Mouse (Mus musculus) regulatory T cell (primary cell): ENCODE measurements around the gene Wdr34.

Source experiments
- in situ Hi-C: fragments of 300-600 bp; cut with MboI, MseI; formaldehyde crosslinking; loops from one replicate; pipeline ENCODE4 v1.15.1; 2025; ENCODE audit warnings: high pct_unique_total_duplicates

Wdr34 gene

DNA sequence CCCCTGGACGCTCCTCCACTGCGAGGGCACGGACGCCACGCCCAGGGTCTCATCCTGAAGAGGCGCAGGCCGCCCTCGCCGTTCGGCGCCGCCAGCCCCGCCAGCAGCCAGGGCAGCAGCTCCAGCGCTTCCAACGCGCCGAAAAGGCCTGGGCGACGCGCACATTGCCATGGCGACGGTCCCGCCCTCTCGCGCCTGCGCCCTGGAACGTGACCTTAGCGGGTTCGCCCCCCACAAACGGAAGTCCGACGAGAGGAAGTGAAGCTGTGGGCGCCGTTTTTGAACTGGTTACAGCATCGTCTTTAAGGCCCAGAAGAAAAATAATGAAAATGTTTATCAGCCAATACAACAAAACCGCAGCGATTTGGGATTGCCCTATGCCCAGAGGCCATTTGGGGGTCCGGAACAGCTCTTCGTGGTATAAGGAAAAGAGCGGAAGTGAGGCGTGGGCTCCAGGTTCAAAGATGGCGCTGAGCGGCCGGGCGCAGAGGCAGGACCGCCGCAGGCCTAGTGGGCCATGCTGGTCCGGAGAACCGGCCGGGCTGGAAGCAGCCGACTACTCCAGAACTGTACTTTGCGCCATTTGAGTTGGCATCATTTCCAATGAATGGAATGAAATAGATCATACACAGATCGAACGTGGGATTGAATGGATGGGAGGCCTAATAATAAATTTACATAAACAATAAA lies at the start of gene Wdr34:
TSS of gene Wdr34 (minus strand) at position 183 of the 690 bp plus-strand sequence.
- in situ Hi-C loops: loop anchor here (5.0 kb wide), 1 partner anchor 33 kb away; no protein-coding TSS in a partner anchor

DNA sequence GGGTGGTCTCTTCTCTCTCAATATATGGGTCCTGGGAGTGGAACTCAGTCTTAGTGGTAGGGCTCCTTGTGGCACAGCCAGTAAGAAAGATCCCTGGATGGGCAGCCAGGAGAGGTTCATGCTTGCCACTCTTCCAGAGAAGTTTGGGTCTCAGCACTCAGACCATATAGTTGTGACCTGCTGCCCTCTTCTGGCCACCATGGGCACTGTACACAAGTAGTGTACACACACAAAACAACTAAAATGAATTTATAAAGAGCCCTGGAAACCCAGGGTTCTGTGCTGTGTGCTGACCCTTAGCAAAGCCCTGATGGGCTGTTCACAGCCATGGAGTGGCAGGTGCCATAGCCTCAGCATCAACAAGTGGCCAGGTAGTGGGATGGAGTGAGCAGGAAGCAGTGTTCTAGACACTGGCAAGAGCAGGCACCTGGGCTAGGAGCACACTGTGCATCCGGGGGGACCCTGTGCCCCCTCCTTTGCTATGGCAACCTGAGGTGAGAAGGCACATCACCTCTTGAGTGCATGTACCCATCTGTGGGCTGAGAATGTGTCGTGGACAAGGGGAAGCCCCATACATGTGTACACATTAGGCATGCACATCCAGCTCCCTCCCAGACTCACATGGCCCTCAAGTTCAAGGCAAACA lies 47.3 kb upstream of the Wdr34 start:
- in situ Hi-C loops: loop anchor here (25.0 kb wide), 1 partner anchor 1366 kb away; the partner anchor contains the start of gene Ass1

DNA sequence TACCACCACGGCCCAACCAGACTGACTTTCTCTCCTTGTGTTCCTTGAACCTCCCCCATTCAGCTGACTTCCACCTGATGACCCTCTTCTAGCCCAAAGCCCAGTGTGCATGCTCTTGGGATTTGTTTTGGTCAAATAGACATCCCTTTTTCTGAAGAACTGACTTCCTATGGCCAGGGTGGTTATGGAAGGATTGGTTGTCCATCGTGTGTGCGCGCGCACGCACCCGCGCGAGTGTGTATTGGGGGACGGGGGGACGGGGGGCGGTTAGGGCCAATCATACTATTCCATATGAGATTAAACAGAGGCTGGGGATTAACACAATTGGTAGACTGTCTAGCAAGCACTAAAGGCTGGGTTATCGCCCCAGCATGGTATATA lies 45.5 kb upstream of the Wdr34 start:
- in situ Hi-C loops: loop anchor here (25.0 kb wide), 1 partner anchor 1368 kb away; the partner anchor contains the start of gene Ass1

DNA sequence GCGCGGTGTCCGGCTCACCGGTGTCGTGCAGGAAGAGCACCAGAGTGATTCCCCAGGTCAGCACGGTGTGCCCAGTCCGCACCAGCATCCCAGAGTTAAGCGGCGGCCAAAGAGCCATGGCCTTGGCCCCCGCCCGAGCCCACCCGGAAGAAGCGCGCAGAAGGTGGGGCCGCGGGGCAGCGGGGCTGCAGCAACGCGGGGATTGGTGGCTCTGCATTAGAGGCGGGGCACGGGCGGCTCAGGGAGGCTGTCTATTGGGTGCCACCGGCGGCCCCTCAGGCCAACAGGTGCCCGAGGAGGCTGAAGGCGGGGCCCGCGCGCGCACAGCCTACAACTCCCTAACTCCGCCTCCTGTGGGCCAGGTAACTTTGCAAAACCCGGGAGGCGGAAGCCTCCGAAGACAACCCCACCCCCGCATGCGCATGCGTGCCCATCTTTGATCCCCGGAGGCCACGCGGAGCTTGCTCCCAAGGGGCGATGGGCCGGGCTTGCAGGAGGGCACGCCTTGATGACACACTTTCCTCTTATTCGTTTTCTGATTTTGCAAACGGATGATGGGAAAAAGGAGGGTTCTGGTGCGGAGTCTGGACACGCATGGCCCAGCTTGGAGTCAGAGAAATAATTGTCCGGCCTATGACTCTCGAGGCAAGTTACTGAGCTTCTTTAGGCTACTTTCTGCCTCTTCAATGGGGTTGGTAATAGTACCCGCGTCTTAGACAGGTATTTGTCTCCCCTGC lies 45.0 kb upstream of the Wdr34 start, which contains the start of gene Zdhhc12:
TSS of gene Zdhhc12 (minus strand) at position 178 of the 737 bp plus-strand sequence.
- in situ Hi-C loops: loop anchor here (25.0 kb wide), 1 partner anchor 1369 kb away; the partner anchor contains the start of gene Ass1

DNA sequence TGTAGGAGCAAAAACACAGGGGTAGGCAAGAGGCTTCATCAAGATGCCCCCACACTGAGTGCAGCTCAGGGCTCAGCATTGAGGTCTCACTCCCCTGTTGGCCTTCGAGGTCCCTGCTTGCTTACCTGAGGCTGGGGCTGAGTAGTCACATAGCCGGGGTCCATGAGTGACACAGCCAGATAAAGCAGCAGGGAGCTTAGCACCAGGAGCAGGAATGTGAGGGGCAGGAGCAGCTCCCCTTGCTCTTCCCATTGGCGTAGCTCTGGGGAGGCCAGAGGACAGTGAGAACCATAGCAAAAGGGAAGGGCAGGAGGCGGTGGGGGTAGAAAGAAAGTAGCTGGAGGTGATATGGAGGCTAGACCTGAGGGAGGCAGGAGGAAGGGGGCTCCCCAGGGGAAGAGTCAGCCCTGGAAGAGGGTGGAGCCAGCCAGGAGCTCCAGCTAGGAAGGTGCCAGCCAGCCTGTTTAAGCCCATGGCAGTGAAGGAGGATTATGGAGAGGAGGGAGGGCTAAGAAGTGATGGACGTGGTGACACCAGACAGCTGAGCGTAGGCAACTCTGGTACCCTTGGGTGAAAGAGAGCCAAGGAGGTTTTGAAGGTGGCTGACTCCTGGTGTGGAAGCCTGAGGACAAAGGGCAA lies 43.7 kb upstream of the Wdr34 start:
- in situ Hi-C loops: loop anchor here (25.0 kb wide), 1 partner anchor 1370 kb away; the partner anchor contains the start of gene Ass1

DNA sequence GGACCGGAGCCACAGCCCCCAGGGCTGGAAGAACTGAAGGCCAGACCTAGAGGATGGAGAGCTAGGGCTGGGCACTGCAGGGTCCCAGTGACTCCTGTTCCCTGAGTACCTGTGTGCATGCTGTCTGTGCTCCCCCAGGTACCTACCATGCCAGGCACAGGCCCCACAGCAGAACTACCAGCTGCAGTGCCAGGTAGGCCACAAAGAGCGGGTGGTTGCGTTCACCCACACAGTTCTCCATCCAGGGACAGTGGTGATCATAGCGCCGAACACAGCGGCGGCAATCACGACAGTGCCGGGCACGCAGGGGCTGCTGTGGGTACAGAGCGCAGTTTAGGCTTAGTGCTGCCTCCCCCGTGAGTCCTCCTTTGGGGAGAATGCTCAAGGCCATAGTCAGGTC lies 42.8 kb upstream of the Wdr34 start:
- in situ Hi-C loops: loop anchor here (25.0 kb wide), 1 partner anchor 1371 kb away; the partner anchor contains the start of gene Ass1

DNA sequence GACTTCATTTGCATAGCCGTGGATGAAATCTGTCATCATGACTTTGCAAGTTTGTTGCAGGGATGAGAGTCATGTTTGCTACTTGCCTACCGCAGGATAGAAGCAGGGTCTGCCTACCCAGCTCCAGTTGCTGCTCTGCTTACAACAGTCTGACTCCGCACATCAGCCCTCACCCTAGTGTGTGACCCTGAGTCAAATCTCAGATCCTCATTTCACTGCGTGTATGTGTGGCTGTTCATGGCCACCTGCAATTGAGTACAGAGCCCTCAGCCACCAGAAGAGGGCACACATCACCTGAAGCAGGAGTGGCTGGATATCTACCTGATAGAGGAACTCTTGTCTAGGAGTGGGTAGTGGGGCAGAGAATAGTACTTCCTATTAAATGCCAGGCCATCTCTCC lies 38.6 kb upstream of the Wdr34 start:
- in situ Hi-C loops: loop anchor here (25.0 kb wide), 1 partner anchor 1375 kb away; the partner anchor contains the start of gene Ass1

DNA sequence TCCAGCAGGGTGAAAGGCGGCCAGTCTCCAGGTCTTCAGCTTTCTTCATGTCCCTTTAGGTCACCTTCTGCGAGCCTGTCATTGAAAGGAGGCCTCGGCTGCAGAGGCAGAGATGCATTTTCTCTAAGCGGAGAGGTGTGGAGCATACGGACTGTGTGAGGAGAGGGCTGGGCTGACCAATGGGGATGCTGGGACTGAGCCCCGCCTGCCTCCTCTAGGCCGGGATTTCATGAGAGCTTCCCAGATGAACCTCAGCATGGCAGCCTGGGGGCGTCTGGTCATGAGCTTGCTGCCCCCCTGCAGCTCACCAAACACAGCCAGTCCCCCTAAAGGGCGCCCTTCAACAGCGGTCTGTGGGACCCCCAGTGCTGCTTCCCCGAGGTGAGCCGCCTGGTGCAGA lies 36.0 kb upstream of the Wdr34 start:
- in situ Hi-C loops: loop anchor here (5.0 to 25.0 kb wide), 2 partner anchors 37 to 1378 kb away; partner anchors contain the start of genes Ass1 and Wdr34

DNA sequence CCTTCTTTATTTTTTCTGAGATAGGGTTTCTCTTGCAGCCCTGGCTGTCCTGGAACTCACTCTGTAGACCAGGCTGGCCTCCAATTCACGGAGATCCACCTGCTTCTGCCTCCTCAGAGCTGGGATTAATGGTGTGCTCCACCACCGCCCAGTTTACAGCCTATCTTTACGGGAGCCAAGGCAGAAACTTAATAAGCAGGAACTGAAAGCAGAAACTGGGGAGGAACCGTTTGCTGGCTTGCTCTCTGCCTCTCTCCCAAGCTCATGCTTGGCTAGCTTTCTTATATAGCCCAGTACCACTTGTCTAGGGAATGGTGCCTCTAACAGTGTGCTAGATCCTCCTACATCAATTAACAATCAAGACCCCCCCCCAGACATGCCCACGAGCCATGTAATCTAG lies 35.4 kb upstream of the Wdr34 start:
- in situ Hi-C loops: loop anchor here (5.0 to 25.0 kb wide), 2 partner anchors 37 to 1378 kb away; partner anchors contain the start of genes Ass1 and Wdr34

DNA sequence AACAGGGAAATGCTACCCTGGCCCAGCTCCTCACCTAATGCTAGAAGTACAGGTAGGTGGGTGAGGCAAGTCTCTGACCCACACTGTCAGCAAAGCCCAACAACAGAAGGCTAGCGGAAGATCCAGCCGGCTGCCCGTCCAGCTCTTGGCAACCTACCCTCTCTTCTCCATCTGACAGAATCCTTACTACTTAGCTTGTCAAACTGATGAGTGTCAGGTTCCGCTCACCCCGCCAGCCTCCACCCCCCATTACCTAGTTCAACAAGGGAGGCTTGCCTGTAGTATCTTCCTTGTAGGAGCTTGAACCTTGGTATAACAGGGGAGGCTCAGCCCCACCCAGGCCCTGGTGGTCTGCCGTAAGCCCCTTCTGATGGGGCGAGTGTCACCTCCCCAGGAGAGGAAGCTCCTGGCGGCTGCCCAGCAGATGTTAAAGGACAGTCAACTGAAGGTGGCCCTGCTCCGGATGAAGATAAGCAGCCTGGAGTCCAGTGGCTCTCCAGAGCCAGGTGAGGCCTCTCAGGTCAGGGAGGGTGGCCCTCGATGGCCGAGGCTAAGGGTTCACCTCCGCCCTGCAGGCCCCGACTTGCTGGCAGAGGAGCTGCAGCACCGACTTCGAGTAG lies 31.6 kb upstream of the Wdr34 start:
- in situ Hi-C loops: loop anchor here (5.0 to 25.0 kb wide), 2 partner anchors 33 to 1382 kb away; partner anchors contain the start of genes Ass1 and Wdr34

DNA sequence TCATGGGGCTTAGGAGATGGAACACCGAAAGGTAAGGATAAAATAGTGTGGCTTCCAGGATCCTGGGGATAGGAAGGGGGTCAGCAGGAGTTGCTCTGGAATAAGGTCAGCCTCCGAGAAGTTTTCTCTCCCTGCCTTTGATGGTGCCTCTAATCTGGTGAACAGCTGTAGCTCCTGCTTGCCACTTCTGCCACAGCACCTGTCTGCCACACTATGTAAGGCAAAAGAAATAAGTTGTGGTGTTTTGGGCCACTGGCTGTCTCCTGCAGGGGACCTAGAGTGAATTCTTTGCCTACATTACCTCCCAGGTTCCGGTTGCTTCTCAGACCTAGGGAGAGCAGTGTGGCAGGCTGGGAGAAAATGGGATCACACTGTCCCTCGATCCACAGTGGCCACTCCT lies 30.1 kb upstream of the Wdr34 start:
- in situ Hi-C loops: loop anchor here (25.0 kb wide), 1 partner anchor 1384 kb away; the partner anchor contains the start of gene Ass1

DNA sequence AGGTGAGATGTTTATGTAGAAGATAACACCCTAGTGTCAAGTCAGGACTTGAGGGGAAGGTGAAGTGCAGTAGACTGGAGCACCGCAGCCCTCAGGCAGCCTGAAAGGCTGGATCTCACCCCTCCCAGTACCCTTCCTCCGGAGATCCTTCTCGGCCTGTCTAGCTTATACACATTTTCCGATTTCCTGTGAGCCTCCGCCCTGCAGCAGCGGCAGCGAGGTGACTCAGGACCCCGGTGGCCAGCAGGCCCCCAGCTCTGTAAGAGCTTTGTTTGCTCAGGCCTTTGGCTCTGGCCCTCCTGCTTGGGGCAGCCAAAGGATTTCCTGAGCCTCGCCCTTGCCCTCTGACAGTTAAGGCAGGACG lies 29.6 kb upstream of the Wdr34 start:
- in situ Hi-C loops: loop anchor here (25.0 kb wide), 1 partner anchor 1384 kb away; the partner anchor contains the start of gene Ass1

DNA sequence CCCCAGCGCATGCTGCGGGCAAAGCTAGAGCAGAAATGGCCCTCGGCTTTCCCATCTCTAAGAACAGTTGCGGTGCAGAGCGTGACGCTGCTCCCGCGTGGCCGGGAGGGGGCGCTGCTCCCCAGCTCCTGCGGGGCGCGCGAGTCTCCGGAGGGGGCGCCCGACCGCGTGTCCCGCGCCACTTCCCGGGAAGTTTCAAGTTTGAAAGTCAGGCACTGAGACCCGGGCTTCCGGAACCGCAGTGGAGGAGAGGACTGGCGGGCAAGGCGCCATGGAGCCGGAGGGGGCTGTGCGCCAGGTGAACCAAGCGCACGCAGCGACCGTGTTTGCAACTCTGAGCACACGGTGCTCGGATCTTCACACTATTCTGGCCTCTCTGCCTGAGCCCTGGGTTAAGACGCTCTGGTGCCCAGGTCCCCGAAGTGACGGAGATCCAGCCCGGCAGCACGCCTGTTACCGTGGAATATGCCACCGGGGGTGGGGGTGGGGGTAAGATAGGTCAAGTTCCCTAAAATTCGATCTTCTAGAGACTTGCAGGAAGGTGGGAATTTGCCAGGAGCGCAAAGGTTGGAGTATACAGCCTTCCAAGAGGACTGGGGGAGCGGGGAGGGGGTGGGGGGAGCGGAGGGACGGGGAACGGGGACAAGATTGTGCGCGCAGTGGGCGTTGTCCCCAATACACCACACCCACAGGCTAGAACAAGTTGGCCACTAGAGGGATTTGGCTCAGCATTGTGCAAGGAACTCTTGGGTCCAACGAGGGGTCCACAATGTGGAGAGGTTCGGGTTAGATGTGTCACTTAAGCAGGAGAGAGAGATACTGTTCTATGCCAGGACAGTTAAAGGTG lies 29.0 kb upstream of the Wdr34 start, which contains the start of gene Pkn3:
TSS of gene Pkn3 (plus strand) at position 183 of the 847 bp plus-strand sequence.
- in situ Hi-C loops: loop anchor here (25.0 kb wide), 1 partner anchor 1385 kb away; the partner anchor contains the start of gene Ass1

DNA sequence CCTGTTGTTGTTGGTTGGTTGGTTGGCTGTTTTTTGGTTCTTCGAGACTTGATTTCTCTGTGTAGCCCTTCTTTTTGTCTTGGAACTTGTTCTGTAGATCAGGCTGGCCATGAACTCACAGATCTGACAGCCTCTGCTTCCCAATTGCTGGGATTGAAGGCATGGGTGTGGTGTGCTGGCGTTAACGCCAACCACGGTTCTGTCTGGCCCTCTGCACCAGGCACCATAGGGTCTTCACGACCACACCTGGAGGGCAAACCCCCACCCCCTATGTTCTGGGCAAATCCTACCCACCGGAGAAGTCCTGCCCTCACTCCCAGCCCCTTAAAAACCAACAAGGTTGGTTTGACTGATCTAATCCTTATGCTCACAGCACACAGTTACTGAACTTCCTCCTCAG lies 28.3 kb upstream of the Wdr34 start:
- in situ Hi-C loops: loop anchor here (25.0 kb wide), 1 partner anchor 1385 kb away; the partner anchor contains the start of gene Ass1

DNA sequence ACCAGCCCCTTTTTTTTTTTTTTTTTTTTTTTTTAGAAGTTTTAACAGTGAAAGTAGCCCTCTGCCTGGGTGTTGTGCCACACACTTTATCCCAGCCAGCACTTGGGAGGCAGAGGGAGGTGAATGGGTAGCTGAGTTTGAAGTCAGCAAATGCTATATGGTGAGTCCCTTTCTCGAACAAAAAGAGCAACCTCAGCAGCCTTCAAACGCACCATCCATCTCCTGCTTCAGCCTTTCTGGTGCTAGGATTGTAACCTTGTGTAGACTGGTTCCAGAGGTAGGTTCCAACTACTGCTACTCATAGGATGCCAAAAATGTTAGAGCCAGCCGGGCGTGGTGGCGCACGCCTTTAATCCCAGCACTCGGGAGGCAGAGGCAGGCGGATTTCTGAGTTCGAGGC lies 27.8 kb upstream of the Wdr34 start:
- in situ Hi-C loops: loop anchor here (25.0 kb wide), 1 partner anchor 1386 kb away; the partner anchor contains the start of gene Ass1

DNA sequence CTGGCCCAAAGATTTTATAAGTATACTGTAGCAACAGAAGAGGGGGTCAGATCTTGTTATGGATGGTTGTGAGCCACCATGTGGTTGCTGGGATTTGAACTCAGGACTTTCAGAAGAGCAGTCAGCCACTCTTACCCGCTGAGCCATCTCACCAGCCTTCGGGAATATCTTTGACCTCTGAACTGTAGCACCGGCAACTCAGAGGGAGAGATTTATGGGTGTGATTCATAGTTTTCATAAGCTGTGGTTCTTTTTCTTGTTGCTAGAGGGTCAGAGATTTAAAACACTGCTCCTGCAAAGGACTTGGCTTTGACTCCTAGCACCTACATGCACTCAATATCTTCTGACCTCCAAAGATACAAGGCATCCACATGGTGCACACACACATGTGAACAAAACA lies 26.9 kb upstream of the Wdr34 start:
- in situ Hi-C loops: loop anchor here (25.0 kb wide), 1 partner anchor 1387 kb away; the partner anchor contains the start of gene Ass1

DNA sequence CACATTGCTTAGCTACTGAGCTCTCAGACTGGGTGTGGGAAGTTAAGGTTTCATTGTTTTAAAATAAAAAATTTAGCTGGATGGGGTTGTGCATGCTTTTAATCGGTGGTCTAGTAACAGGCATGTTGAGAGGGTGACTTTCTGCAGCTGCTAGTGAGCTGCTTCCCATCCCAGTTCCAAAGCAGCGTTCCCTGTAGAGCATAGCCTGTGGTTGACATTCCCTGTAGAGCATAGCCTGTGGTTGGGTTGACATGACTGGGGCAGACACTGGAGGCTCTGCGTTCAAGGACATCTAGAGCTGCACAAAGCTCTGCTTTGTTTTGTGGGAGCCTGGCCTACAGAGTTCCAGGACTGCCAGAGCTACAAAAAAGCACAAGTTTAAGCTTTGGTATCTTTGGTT lies 24.6 kb upstream of the Wdr34 start:
- in situ Hi-C loops: no loop called here

DNA sequence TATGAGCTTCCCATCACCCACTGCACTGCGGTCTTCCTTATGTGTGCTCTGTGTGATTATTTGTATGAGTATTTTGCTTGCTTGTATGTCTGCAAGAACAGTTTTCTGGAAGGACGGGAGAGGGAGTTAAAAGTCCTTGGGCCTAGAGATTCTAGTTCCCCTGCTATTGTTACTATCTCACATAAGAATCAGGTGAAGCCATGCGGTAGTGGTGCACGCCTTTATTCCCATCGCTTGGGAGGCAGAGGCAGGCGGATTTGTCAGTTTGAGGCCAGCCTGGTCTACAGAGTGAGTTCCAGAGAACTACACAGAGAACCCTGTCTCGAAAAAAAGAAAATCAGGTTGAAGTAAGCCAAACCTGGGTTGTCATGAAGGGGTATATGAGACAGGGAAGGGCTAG lies 24.2 kb upstream of the Wdr34 start:
- in situ Hi-C loops: no loop called here

DNA sequence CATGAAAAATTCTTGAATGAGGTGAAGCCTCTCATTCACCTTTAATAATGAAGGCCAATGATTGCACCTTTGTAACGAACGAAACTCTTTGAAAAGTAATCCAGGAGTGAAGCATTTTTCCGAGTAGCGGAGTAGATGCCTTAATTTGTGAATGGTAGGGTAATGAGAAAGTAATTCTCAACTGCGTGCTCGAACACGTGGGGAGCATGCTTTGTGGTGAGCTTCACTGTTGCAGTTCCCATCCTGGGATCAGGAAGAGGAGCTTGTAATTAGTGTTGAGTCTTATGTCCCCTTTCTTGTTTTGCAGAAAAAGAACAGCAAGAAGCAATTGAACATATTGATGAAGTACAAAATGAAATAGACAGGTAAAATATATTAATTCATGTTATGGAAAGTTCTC lies 19.3 kb upstream of the Wdr34 start:
- in situ Hi-C loops: no loop called here
